Mouse (Mus musculus) liver, postnatal 0 days (tissue): ENCODE data around the gene Rgs9.

Experiments
- CTCF ChIP-seq: sonication (generic); IDR thresholded peaks from 2 replicates; pipeline ENCODE4 v1.5.1; 2016; ENCODE audit warnings: antibody characterized with exemption, low read depth
- EP300 ChIP-seq: IDR thresholded peaks from 2 replicates; pipeline ENCODE4 v1.6.1; 2016; ENCODE audit warnings: antibody characterized with exemption, low read depth, mild to moderate bottlenecking

DNA sequence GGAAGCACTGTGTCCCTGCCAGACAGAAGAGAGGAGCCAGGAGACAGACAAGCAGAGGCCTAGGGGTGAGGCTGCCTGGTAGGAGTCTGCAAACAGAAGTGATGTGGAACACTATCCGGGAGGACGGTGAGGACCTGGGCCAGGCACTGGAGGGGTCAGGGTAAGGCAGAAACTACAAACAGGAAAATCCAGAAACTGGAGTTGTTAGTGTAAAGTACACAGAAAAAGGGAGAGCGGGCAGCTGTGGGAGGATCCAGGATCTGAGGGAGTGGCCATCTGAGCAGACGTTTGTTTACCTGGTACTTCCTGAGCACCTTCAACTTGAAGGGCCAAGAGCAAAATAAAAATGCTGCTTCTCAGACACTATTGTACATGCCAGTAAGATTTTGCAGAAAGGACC is 42.9 kb downstream of the Rgs9 start:
- TF ChIP-seq CTCF (no peak), EP300 (no peak)
